In the genomic region with DNA sequence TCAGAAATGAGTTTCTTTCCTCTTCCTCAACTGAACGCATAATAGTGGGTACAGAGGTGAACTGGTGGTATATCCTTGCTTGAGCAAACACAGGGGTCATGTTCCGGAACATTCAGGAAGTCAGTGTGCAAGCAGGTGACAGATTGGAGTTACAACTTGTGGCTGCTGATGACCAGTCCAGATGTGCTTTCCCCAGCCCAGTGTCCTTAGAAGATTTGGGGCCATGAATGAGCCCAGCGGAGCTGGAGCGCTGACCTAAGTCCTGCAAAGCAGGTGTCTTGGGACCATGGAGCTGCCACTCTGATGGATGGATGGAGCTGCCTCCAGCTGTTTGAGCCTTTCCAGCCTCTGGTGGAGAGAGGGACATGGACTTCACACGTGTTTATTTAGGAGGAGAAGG, we compare ENCODE assay signal across 13 mouse cellular contexts.
"Had no signal": no experiment of that assay in that cellular context is flagged by ENCODE, and none has a peak within 500 bp of the region (broad histone marks: within the 10 kb centered on the region; RNA-seq: fewer than 3 reads in every experiment).

No protein-coding gene starts in this region.

- DNase-seq: kidney, adult 8-10 months; kidney, postnatal 25 days; layer of hippocampus, postnatal 36 days; liver, embryonic 13.5 days; lung, adult 2 months; thymus, adult 2 months; thymus, postnatal 14 days had no signal

- H3K4me1 ChIP-seq: liver, embryonic 13.5 days; midbrain, embryonic 12.5 days had no signal

- H3K36me3 ChIP-seq: liver, embryonic 13.5 days; midbrain, embryonic 12.5 days; neural tube, embryonic 13.5 days had no signal

- H3K27me3 ChIP-seq: liver, embryonic 13.5 days; midbrain, embryonic 12.5 days; neural tube, embryonic 13.5 days had no signal

- H3K9me3 ChIP-seq: liver, embryonic 13.5 days; midbrain, embryonic 12.5 days; neural tube, embryonic 13.5 days had no signal

- H3K4me2 ChIP-seq: liver, embryonic 13.5 days; midbrain, embryonic 12.5 days; neural tube, embryonic 13.5 days had no signal

- H3K27ac ChIP-seq: left cerebral cortex, adult 2 months; liver, embryonic 13.5 days; macrophage; midbrain, embryonic 12.5 days; neural tube, embryonic 13.5 days had no signal

- ATAC-seq: intestine, postnatal 0 days; midbrain, embryonic 16.5 days had no signal

- H3K9ac ChIP-seq: liver, embryonic 13.5 days; midbrain, embryonic 12.5 days; neural tube, embryonic 13.5 days had no signal

- H3K4me3 ChIP-seq: left cerebral cortex, adult 2 months; liver, embryonic 13.5 days; midbrain, embryonic 12.5 days; neural tube, embryonic 13.5 days had no signal
